Mouse (Mus musculus): Measurements from ENCODE around the gene Nop14.
"Not testable (repeated sequence)": the region's sequence is repeated elsewhere in the genome, so short reads cannot be mapped to it uniquely, and the experiment has no call there.

Gene Nop14

DNA sequence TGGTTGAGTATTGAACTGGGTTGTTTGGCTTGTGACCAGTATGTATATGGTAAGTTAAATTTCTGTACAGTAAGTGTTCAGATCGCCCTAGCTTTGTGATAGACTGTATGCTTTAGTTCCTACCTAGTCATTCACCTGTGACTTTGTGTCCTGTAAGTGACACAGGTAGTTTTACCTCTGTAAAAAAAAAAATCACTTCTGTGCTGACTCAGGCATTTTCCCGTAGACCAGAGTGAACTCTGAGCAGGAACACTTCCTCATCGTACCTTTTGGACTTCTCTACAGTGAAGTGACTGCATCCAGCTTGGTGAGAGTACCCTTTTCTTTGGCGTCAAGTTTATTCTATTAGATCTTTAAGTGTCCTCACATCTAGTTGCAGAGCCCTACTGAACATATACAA is 50.0 kb downstream of the Nop14 start:
- DNase-seq: no peak

DNA sequence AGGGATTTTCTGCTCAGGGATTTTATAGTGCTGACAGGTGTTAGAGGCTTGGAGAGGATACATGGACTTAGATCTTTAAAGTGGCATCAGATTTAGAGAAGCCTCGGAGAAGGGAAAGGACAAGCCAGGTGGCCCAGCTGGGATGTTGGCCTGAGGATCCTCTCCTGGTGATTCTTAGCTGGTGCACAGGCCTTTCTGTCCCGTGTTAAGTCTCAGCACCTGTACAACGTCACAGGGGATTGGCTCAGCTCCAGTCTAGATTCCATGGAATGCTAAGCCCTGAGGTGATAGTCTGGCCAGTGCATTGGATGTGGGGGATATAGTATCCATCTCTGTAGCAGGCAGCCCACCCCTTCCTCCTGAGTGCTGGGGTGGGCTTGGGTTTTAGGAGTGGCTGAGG is 51.7 kb downstream of the Nop14 start:
- no peak for DNase-seq

DNA sequence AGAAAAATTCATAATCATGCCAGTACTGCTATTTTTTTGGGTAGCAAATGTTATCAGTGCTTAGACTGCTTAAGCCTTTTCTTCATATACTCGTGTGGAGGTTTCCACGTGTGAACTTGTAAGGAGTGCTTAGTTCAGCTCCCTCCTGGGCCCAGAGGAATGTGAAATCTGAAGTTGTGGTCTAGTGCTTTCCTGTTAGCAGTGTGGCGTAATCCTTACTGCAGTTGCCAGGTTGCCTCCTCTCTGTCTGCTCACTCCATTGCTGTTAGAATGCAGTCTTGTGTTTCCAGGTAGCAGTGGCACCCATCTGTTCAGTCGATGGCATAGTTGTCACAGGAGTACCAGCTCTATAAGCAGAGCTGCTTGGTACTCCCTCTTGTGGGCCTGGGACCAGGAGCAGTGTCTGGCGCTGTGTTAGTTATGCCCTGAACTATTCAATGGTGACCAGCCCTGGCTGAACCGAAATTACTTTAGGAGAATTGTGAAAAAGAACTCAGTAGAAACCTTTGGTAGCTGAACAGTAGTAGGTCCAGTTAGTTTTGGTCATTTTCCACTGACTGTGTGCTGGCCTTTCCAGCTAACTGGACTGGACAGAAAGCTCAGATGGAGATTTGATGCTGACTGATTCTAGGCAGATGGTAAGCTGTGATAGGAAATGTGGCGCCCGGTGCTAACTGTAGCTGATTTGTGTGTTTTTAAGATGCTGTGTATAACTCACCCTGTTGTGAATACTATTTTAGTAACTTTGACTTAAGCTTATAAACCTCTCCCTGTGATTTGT is 52.7 kb downstream of the Nop14 start:
- no peak for DNase-seq

DNA sequence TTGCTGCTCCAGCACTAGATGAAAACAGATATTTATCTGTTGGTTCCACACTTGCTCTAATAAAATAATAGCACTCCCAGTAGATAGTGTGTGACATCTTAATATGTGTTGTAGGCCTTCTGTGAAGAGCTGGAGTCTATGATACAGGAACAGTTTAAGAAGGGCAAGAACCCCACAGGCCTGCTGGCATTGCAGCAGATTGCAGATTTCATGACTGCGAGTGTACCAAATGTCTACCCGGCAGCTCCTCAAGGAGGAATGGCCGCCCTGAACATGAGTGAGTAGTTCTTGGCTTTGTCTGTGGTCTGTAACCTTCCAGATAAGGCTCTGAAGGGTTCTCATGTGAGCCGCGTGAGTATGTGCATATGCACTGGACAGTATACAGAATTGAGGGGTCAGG is 55.4 kb downstream of the Nop14 start:
- no peak for DNase-seq

DNA sequence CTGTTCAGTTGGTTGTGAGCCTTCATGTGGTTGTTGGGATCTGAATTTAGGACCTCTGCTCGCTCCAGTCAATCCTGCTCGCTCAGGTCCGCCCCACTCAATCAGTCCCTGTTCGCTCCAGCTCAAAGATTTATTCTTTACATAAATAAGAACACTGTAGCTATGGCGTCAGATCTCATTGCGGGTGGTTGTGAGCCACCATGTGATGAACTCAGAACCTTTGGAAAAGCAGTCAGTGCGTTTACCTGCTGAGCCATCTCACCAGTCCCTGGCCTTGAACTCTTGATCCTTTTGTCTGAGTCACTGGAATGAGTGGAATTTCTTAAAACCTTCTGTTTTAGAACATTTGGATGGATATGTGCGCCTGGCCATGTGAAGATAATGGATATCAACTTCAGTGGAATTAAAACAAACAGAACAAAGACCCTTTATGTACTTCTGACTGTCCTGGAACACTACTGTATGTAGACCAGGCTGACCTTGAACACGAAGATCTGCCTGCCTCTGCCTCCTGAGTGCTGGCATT is 66.7 kb downstream of the Nop14 start:
- DNase-seq: no peak

DNA sequence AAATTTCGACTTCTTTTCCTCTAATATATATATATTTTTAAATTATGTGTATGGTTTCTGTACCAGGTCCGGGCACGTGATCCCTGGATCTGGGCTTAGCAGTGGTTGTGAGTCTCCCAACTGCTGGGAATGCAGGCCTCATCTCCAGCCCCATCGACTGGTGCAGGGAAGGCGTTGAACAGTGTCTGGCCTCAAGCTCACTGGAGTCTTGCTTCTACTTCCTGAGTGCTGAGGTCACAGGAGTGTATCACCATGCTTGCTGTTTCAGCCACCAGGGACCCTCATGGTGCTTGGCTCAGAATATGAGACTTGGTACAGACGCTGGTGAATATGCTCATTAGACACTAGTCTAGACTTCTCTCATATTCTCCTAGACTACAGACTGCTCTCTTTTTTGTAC is 67.3 kb downstream of the Nop14 start:
- no peak for DNase-seq

DNA sequence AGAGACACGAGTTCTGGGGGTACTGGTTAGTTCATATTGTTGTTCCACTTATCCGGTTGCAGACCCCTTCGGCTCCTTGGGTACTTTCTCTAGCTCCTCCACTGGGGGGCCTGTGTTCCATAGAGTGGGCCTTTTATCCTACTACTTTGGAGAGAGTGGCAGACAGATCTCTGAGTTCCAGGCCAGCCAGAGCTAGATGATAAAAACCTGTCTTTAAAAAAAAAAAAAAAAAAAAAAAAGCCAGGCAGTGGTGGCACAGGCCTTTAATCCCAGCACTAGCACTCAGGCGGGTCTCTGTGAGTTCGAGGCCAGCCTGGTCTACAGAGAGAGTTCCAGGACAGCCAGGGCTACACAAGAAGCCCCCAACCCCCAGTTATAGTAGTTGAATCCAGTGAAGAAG is 67.7 kb downstream of the Nop14 start:
- not testable (repeated sequence) for DNase-seq

DNA sequence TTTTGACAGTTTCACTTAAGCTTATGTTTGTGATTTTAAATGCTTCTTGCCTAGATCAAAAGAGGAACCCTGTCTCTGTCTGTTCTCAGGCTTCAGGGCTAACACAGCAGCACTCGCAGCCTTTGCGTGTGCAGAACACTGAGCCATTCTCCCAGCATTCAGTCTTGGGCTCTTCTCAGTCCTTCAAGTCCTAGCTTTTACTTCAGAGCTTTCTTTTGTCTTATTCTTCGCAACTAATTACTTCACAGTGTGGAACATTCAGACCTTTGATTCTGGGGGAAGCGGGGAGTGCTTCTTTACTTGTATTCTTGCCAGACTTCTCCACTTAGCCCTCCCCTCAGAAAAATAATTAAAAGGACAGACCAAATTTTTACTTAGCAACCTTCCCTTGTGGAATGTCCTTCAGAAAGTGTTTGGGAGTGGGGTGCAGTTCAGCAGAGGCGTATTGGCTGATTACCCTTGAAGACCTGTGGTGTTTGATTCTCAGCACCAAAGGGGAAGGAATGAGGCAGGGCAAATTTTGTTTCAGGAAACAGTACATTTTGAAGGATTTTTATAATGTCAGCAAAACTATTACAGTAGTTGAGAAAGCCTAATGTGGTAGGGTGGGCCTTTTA is 68.5 kb downstream of the Nop14 start:
- DNase-seq: peak; percentile 13

DNA sequence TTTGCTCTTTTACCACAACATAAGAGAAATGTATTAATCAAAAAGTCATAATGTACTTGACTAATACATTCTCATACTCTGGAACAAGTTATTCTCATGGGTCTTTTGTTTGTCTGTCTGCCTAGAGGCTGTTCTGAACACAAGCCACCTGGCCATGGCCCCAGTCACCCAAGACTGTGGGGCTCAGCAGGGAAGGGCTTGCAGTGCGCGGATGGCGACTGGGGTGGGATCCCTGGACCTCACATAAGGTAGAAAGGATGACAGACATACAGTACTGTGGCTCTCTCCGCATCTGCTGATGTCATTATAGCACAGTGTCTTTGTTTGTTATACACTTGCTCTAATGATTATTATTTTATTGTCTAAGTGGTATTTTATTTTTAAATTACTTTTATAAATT is 69.2 kb downstream of the Nop14 start:
- no peak for DNase-seq

DNA sequence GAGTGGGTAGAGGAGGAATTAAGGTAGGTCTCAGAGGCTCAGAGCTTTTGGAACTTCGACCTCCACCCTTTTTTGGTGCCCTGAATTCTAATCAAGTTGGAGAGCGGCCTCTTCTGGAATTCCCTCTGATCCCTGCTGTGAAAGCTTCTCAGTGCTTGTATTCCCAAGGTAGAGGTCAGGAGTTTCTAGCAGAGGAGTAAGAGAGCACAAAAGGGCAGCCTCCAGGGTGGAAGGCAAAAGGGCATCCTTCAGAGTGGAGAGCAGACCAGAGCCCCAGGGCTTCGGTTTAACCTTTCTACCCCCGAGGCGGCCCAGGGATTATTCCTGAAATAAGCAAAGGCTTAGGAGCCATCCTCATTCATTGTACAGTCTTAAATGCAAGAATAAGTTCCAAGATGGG is 69.9 kb downstream of the Nop14 start:
- DNase-seq: peak; percentile 6
